Mouse (Mus musculus): Measurements from ENCODE around the gene Tmem63c. TPM values are rescaled to one million over a fixed set of nuclear protein-coding genes. Genes with fewer than 3 reads are reported as not detected.

Tmem63c gene
- total and polyA plus RNA-seq, 3 experiments: 0.04 TPM; not detected in 2

GRCm38 (mm10) chr12:86988227-86988626, 32.9 kb upstream of the Tmem63c start:
- no peaks in the 10 kb centered on the region for H3K9me3 ChIP-seq (replicated peaks; ENCODE audit: insufficient read depth, low read length)
- no peak overlapping the region for H3K4me3 ChIP-seq (ENCODE audit: control insufficient read depth in 1 of 2, insufficient read depth in 1 of 2, low read depth in 2 of 2, low read length in 2 of 2)
- TF ChIP-seq POLR2AphosphoS2 (IDR thresholded peaks at IDR 0.05; ENCODE audit: low read length) (no peak), JUND (IDR thresholded peaks at IDR 0.05; ENCODE audit: low read depth, low read length) (no peak), TAL1 (IDR thresholded peaks at IDR 0.05; ENCODE audit: low read length) (no peak), ZC3H11A (IDR thresholded peaks at IDR 0.05; ENCODE audit: low read depth, low read length) (no peak), MEF2A (IDR thresholded peaks at IDR 0.05; ENCODE audit: extremely low read depth, insufficient replicate concordance, low read depth, low read length, poor library complexity, severe bottlenecking) (no peak)
- DNase-seq (ENCODE audit: low read depth, low spot score): no peak
- no peak overlapping the region for H3K9ac ChIP-seq (ENCODE audit: control insufficient read depth, low read depth, low read length, poor library complexity, severe bottlenecking)
- no peak overlapping the region for H3K27ac ChIP-seq (ENCODE audit: control insufficient read depth, low read depth, low read length)
- no peaks in the 10 kb centered on the region; a peak in 1 of 4 replicates for H3K27me3 ChIP-seq (ENCODE audit: control insufficient read depth in 1 of 2, insufficient read depth in 2 of 2, low read length in 2 of 2)
- H3K79me2 ChIP-seq (ENCODE audit: control insufficient read depth, insufficient read depth, low read length, poor library complexity): no peaks in the 10 kb centered on the region
- H3K4me1 ChIP-seq (ENCODE audit: control insufficient read depth in 1 of 2, insufficient read depth in 2 of 2, low read length in 2 of 2): no peaks in the 10 kb centered on the region
- H3K36me3 ChIP-seq (ENCODE audit: control insufficient read depth in 1 of 2, insufficient read depth in 2 of 2, low read length in 2 of 2): no peaks in the 10 kb centered on the region

- TF ChIP-seq GATA1 (IDR thresholded peaks at IDR 0.05; ENCODE audit: low read depth, low read length) (no peak), HCFC1 (IDR thresholded peaks at IDR 0.05; ENCODE audit: low read depth, low read length) (no peak), TCF12 (IDR thresholded peaks at IDR 0.05; ENCODE audit: low read depth, low read length) (no peak), JUND (IDR thresholded peaks at IDR 0.05; ENCODE audit: low read depth, low read length) (no peak)
- H3K4me1 ChIP-seq (ENCODE audit: control insufficient read depth in 1 of 2, insufficient read depth in 2 of 2, low read length in 2 of 2): no peaks in the 10 kb centered on the region
- DNase-seq (ENCODE audit: low read depth, low spot score): no peak
- no peaks in the 10 kb centered on the region; a peak in 1 of 4 replicates for H3K27me3 ChIP-seq (ENCODE audit: control insufficient read depth in 1 of 2, insufficient read depth in 2 of 2, low read length in 2 of 2)
- no peaks in the 10 kb centered on the region for H3K79me2 ChIP-seq (ENCODE audit: control insufficient read depth, insufficient read depth, low read length, poor library complexity)
- H3K9me3 ChIP-seq (replicated peaks; ENCODE audit: insufficient read depth, low read length): no peaks in the 10 kb centered on the region
- H3K4me3 ChIP-seq (ENCODE audit: control insufficient read depth in 1 of 2, insufficient read depth in 1 of 2, low read depth in 2 of 2, low read length in 2 of 2): no peak overlapping the region
- H3K9ac ChIP-seq (ENCODE audit: control insufficient read depth, low read depth, low read length, poor library complexity, severe bottlenecking): no peak overlapping the region
- no peak overlapping the region for H3K27ac ChIP-seq (ENCODE audit: control insufficient read depth, low read depth, low read length)
- H3K36me3 ChIP-seq (ENCODE audit: control insufficient read depth in 1 of 2, insufficient read depth in 2 of 2, low read length in 2 of 2): no peaks in the 10 kb centered on the region
These were observed 31.8 kb upstream of the Tmem63c start for GRCm38 (mm10) chr12:86989378-86989777.

- H3K4me3 ChIP-seq (ENCODE audit: control insufficient read depth in 1 of 2, insufficient read depth in 1 of 2, low read depth in 2 of 2, low read length in 2 of 2): no peak within 1 kb of the TSS
- no peak within 1 kb of the TSS for H3K9ac ChIP-seq (ENCODE audit: control insufficient read depth, low read depth, low read length, poor library complexity, severe bottlenecking)
- no peaks in the 10 kb centered on the region for H3K4me1 ChIP-seq (ENCODE audit: control insufficient read depth in 1 of 2, insufficient read depth in 2 of 2, low read length in 2 of 2)
- no peaks in the 10 kb centered on the region; a peak in 1 of 4 replicates for H3K27me3 ChIP-seq (ENCODE audit: control insufficient read depth in 1 of 2, insufficient read depth in 2 of 2, low read length in 2 of 2)
- H3K27ac ChIP-seq (ENCODE audit: control insufficient read depth, low read depth, low read length): no peak within 1 kb of the TSS
- no peaks in the 10 kb centered on the region for H3K36me3 ChIP-seq (ENCODE audit: control insufficient read depth in 1 of 2, insufficient read depth in 2 of 2, low read length in 2 of 2)
- no peaks in the 10 kb centered on the region for H3K9me3 ChIP-seq (replicated peaks; ENCODE audit: insufficient read depth, low read length)
- no peaks in the 10 kb centered on the region for H3K79me2 ChIP-seq (ENCODE audit: control insufficient read depth, insufficient read depth, low read length, poor library complexity)
- no peak for DNase-seq (ENCODE audit: low read depth, low spot score)
- TF ChIP-seq MEF2A (IDR thresholded peaks at IDR 0.05; ENCODE audit: extremely low read depth, insufficient replicate concordance, low read depth, low read length, poor library complexity, severe bottlenecking) (no peak), SIN3A (IDR thresholded peaks at IDR 0.05; ENCODE audit: low read length) (no peak)
These were observed 31.0 kb upstream of the Tmem63c start, which contains the start of gene Zdhhc22 for GRCm38 (mm10) chr12:86989890-86990754. Gene Zdhhc22 (minus strand): TSS chr12:86990430.

Data from MEL (cell line).